Mouse (Mus musculus): ENCODE results near the gene Fgfr2. TPM values are rescaled to one million over a fixed set of nuclear protein-coding genes. Genes with fewer than 3 reads are reported as not detected.

Gene Fgfr2
- polyA plus RNA-seq, 1 experiment from 2014 or later: 24.1 TPM

DNA sequence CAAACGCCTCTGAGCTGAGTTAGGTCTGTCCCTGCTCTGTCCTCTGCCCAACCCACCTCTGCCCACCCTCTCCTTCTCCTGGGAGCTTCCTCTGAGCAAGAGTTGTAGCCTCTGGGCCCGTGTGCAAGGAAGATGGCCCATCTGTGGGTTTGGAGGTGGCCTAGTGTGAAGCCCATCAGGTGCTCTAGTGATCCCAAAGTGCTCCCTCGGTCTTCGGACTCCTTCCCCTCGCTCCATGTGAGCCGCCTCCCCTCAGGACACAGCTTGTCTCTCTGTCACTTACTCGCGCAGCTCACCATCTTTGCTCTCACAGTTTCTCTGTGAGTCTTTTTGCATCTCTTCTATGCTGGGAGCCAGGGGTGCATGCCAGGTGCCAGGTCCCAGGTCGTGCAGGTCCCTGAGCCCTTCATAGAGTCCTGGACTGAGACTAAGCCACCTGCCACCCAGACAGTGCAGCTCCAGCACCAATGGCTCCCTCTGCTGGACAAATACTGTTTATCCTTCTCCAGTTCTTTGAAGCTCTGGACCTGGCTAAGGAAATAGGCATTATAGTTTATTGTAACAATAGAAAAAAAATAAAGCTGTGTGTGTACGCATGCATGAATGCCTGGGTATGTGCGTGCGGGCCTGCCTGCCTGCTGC lies 484.6 kb downstream of the Fgfr2 start:
- Histone ChIP-seq H3K4me1 (ENCODE audit: control insufficient read depth, insufficient read depth, low read depth, low read length) (peaks cover 2% of the 10 kb centered on the region; the same call in 1 of the 2 replicates), H3K27me3 (replicated peaks; ENCODE audit: control insufficient read depth, insufficient read depth, low read length) (no peaks in the 10 kb centered on the region; the same call in none of the 2 replicates)
- ATAC-seq: peak; percentile 81

DNA sequence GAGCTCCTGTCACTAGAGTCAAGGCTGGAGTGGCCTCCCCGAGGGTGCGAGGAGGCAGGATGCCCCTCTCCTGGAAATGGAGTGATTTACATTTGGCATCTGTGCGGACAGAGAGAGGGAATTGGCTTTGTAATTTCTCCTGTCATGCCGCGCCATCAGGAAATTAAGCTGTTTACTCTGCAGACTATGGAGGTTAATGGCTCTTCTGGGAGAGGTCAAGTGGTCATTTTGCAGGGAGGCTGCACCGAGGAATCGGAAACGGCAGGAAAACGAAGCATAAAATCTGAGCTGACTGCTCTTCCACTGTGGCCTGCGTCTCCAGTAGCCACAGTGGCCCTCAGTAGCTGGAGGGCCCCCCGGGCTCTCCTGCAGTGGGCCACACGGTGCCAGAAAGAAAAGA lies 485.9 kb downstream of the Fgfr2 start:
- no peak overlapping the region for H3K4me3 ChIP-seq (ENCODE audit: low read length)
- H3K27me3 ChIP-seq (replicated peaks; ENCODE audit: control insufficient read depth, insufficient read depth, low read length): no peaks in the 10 kb centered on the region; the same call in none of the 2 replicates
- WGBS: 34% methylated on average over 12 of the region's 12 CpGs
- peaks cover 2% of the 10 kb centered on the region; the same call in 1 of the 2 replicates for H3K4me1 ChIP-seq (ENCODE audit: control insufficient read depth, insufficient read depth, low read depth, low read length)
- no peaks in the 10 kb centered on the region for H3K36me3 ChIP-seq (ENCODE audit: control insufficient read depth, insufficient read depth, low read length)
- no peak overlapping the region for H3K9ac ChIP-seq (ENCODE audit: low read depth, low read length)
- no peak overlapping the region for H3K4me2 ChIP-seq (ENCODE audit: low read length)
- no peak for ATAC-seq
- no peaks in the 10 kb centered on the region for H3K9me3 ChIP-seq (ENCODE audit: control insufficient read depth, low read length)
- H3K27ac ChIP-seq (ENCODE audit: low read depth, low read length): no peak overlapping the region

More for the DNA sequence above, 484.6 kb downstream of the Fgfr2 start:
- Histone ChIP-seq H3K4me3 (ENCODE audit: low read length) (no peak overlapping the region), H3K36me3 (ENCODE audit: control insufficient read depth, insufficient read depth, low read length) (no peaks in the 10 kb centered on the region), H3K9me3 (ENCODE audit: control insufficient read depth, low read length) (no peaks in the 10 kb centered on the region), H3K4me2 (ENCODE audit: low read length) (no peak overlapping the region), H3K9ac (ENCODE audit: low read depth, low read length) (no peak overlapping the region), H3K27ac (ENCODE audit: low read depth, low read length) (no peak overlapping the region)
- 58% methylated on average over 12 of the region's 12 CpGs for WGBS

DNA sequence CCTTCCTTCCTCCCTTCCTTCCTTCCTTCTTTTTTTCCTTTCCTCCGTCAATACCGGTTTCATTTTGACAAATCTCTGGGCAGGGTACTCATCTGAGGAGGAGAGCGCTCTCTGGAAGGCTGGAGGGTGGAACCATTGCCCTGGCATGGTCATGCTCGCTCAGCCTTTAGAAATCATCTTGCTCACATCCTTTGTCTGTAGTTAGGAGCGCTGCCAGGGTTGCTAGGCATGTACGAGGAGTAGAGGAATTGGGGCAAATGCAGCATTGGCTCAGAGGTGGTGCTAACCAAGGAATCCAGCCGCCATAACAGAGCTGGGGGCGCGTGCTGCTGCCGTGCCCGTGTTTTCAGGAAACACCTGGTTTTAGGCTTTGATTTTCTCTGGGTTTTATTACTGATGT lies 491.8 kb downstream of the Fgfr2 start:
- Histone ChIP-seq H3K4me2 (ENCODE audit: low read length) (no peak overlapping the region), H3K9me3 (ENCODE audit: control insufficient read depth, low read length) (no peaks in the 10 kb centered on the region), H3K9ac (ENCODE audit: low read depth, low read length) (no peak overlapping the region), H3K27ac (ENCODE audit: low read depth, low read length) (no peak overlapping the region; the same call in 1 of the 2 replicates), H3K4me1 (ENCODE audit: control insufficient read depth, insufficient read depth, low read depth, low read length) (peaks cover 3% of the 10 kb centered on the region; the same call in 1 of the 2 replicates), H3K36me3 (ENCODE audit: control insufficient read depth, insufficient read depth, low read length) (no peaks in the 10 kb centered on the region), H3K4me3 (ENCODE audit: low read length) (no peak overlapping the region), H3K27me3 (replicated peaks; ENCODE audit: control insufficient read depth, insufficient read depth, low read length) (no peaks in the 10 kb centered on the region; the same call in 1 of the 2 replicates)
- peak; percentile 90 for ATAC-seq
- WGBS: 49% methylated on average over 11 of the region's 11 CpGs

DNA sequence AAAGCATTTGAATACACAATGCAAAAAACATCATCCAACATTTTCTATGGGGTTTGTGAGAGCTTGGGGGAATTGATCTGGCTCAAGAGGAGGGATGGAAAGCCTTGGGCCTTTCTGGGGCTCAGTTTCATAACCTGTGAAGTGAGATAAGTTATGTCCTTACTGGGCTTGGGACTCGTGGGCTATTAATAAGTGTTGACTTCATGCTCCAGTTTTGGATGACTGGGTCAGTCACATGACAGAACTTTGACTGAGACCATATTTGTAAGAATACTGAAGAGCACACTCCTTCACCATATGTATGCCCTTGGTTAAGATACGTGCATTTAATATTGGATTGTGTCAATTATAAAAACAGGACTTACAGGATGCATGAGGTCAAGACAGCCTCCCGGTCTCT lies 495.7 kb downstream of the Fgfr2 start:
- no peaks in the 10 kb centered on the region for H3K9me3 ChIP-seq (ENCODE audit: control insufficient read depth, low read length)
- no peak overlapping the region for H3K27ac ChIP-seq (ENCODE audit: low read depth, low read length)
- no peak overlapping the region for H3K4me3 ChIP-seq (ENCODE audit: low read length)
- H3K4me1 ChIP-seq (ENCODE audit: control insufficient read depth, insufficient read depth, low read depth, low read length): peaks cover 3% of the 10 kb centered on the region; the same call in 1 of the 2 replicates
- H3K36me3 ChIP-seq (ENCODE audit: control insufficient read depth, insufficient read depth, low read length): no peaks in the 10 kb centered on the region
- H3K27me3 ChIP-seq (replicated peaks; ENCODE audit: control insufficient read depth, insufficient read depth, low read length): no peaks in the 10 kb centered on the region
- H3K9ac ChIP-seq (ENCODE audit: low read depth, low read length): no peak overlapping the region
- no peak for ATAC-seq
- 88% methylated on average over 3 of the region's 3 CpGs for WGBS
- H3K4me2 ChIP-seq (ENCODE audit: low read length): no peak overlapping the region

DNA sequence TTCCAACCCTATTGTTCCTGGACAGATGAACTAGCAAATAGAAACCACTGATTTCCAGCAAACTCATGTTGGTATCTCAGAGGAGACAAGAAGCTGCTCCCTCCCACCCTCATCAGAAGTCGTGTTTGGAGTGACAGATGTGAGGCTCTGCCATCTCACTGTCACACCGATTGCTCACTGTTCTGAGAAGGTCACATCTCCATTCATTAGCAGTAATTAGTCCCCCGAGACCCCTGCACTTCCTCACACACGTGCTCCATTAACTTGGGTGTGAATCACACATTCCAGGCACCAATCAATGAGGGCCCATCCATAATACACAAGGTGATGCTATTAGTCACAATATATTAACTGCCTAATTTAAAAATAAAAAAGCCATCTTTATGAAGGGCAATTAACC lies 497.0 kb downstream of the Fgfr2 start:
- Histone ChIP-seq H3K27me3 (replicated peaks; ENCODE audit: control insufficient read depth, insufficient read depth, low read length) (no peaks in the 10 kb centered on the region), H3K9ac (ENCODE audit: low read depth, low read length) (no peak overlapping the region), H3K36me3 (ENCODE audit: control insufficient read depth, insufficient read depth, low read length) (no peaks in the 10 kb centered on the region), H3K9me3 (ENCODE audit: control insufficient read depth, low read length) (no peaks in the 10 kb centered on the region), H3K4me1 (ENCODE audit: control insufficient read depth, insufficient read depth, low read depth, low read length) (peaks cover 3% of the 10 kb centered on the region; the same call in 1 of the 2 replicates), H3K4me3 (ENCODE audit: low read length) (no peak overlapping the region), H3K27ac (ENCODE audit: low read depth, low read length) (no peak overlapping the region), H3K4me2 (ENCODE audit: low read length) (no peak overlapping the region)
- ATAC-seq: no peak
- 32% methylated on average over 4 of the region's 4 CpGs for WGBS

DNA sequence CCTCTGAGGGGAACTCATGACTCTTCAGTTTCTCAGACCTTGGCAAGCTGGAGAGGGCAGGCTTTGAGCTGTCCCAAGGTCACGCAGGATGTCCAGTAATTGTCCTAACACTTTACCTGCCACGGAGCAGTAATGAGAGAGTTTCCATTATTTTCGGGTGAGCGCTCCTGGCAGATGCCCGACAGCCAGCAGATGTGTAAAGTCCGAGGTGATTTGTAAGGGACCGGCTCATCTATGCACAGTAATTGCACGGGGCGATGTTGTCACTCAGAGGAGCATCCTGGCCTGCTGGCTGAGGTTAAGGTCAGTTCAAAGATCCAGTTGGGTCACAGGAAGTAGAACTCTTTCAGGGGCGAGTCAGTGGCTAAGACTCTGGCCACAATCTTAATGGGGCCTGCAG lies 499.0 kb downstream of the Fgfr2 start:
- H3K27ac ChIP-seq (ENCODE audit: low read depth, low read length): no peak overlapping the region
- no peaks in the 10 kb centered on the region for H3K9me3 ChIP-seq (ENCODE audit: control insufficient read depth, low read length)
- no peak for ATAC-seq
- no peak overlapping the region for H3K9ac ChIP-seq (ENCODE audit: low read depth, low read length)
- H3K4me3 ChIP-seq (ENCODE audit: low read length): no peak overlapping the region
- H3K36me3 ChIP-seq (ENCODE audit: control insufficient read depth, insufficient read depth, low read length): no peaks in the 10 kb centered on the region
- no peaks in the 10 kb centered on the region for H3K4me1 ChIP-seq (ENCODE audit: control insufficient read depth, insufficient read depth, low read depth, low read length)
- 68% methylated on average over 10 of the region's 10 CpGs for WGBS
- H3K4me2 ChIP-seq (ENCODE audit: low read length): no peak overlapping the region
- no peaks in the 10 kb centered on the region for H3K27me3 ChIP-seq (replicated peaks; ENCODE audit: control insufficient read depth, insufficient read depth, low read length)

DNA sequence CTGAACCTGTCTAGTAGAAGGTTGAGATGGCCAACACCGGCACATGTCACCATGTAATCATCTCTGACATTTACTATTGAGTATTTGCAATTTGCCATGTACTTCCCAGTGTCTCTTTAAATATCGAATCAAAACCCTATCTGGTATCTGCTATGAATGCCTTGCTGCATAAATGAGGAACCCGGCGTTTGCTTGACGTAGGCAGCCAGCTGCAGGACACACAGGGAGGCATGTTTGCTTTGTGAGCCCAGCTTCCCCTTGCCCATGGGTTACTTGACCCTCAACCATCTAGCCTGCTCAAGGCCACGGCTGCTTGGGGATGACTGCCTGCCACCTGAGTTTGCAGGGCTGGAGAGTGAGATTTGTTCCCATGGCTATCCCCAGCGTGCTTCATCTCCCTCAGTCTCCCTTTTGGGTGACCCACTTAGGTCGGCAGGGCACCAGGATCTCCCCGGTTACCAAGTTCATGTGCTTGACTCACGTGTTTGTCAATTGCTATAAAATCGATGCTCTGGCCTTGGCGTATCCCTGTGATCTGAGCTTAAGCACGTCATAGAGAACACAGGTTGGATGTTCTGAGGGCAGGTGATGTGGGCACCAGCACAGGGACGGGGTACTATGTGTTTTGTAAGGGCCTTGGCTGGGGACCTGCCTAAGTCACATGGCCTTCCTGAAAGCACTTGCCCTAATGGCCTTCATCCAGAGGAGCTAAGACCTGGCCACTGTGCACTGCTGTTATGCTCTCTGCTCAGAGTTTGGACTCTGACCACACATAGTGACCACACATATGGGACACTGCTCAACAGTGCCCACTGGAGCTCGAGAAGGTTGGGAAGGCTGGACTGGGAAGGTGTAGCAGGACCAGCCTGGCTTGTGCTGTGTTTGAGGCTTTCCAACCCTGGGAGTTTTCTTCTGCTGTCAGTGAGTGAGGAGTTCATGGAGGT lies 502.9 kb downstream of the Fgfr2 start:
- Histone ChIP-seq H3K9me3 (ENCODE audit: control insufficient read depth, low read length) (no peaks in the 10 kb centered on the region), H3K36me3 (ENCODE audit: control insufficient read depth, insufficient read depth, low read length) (no peaks in the 10 kb centered on the region), H3K9ac (ENCODE audit: low read depth, low read length) (no peak overlapping the region), H3K27ac (ENCODE audit: low read depth, low read length) (no peak overlapping the region), H3K4me2 (ENCODE audit: low read length) (no peak overlapping the region), H3K4me3 (ENCODE audit: low read length) (no peak overlapping the region), H3K4me1 (ENCODE audit: control insufficient read depth, insufficient read depth, low read depth, low read length) (no peaks in the 10 kb centered on the region; the same call in 1 of the 2 replicates), H3K27me3 (replicated peaks; ENCODE audit: control insufficient read depth, insufficient read depth, low read length) (no peaks in the 10 kb centered on the region)
- ATAC-seq: no peak
- WGBS: 92% methylated on average over 15 of the region's 15 CpGs

DNA sequence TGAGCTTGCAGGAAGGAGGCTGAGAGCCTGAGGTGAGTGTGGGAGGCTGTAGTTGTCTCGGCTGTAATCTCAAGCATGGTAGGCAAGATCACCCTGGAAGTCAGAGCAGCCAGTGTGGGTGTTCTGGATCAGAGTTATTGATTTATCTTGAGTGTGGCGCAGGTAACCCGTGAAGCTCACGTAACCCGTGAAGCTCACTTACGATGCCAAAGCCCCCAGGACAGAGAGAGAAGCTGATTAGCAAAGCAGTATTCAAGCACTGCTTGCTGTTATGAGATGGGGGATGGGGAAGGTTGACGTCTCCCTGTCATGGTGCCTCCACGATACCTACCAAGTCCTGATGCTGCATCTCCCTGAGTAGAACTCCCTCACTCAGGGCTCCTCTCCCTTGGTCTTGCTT lies 503.6 kb downstream of the Fgfr2 start:
- Histone ChIP-seq H3K4me2 (ENCODE audit: low read length) (no peak overlapping the region), H3K4me3 (ENCODE audit: low read length) (no peak overlapping the region), H3K27me3 (replicated peaks; ENCODE audit: control insufficient read depth, insufficient read depth, low read length) (no peaks in the 10 kb centered on the region), H3K4me1 (ENCODE audit: control insufficient read depth, insufficient read depth, low read depth, low read length) (no peaks in the 10 kb centered on the region; the same call in 1 of the 2 replicates), H3K9ac (ENCODE audit: low read depth, low read length) (no peak overlapping the region), H3K36me3 (ENCODE audit: control insufficient read depth, insufficient read depth, low read length) (no peaks in the 10 kb centered on the region), H3K27ac (ENCODE audit: low read depth, low read length) (no peak overlapping the region), H3K9me3 (ENCODE audit: control insufficient read depth, low read length) (no peaks in the 10 kb centered on the region)
- WGBS: 90% methylated on average over 8 of the region's 8 CpGs
- ATAC-seq: no peak

DNA sequence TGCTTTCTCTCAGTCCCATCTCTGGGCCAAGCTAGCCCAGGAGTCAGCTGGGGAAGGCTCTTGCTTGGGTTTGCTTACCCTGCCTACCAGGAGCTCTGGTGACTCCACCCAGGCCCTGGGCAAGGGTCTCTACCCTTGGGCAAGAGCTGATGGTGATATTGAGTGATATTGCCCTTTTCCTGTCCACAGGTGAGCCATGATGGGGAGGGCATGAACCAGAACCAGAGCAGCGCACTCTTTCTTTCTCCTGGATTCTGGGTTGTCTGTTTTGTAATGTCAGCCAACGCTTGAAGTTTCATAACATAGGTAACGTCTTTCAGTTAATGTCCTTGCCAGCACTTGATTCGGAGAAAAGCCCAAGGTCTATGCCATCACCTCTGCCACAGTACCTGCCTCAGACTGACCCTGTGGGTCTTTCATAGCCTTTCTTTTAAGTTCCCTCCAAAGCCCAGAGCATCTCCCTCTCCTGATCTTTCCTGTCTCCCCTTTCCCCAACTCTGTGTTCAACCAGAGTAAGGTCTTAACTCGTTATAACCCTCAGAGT lies 506.1 kb downstream of the Fgfr2 start:
- Histone ChIP-seq H3K4me3 (ENCODE audit: low read length) (no peak overlapping the region), H3K9ac (ENCODE audit: low read depth, low read length) (no peak overlapping the region), H3K4me2 (ENCODE audit: low read length) (no peak overlapping the region), H3K27ac (ENCODE audit: low read depth, low read length) (no peak overlapping the region), H3K9me3 (ENCODE audit: control insufficient read depth, low read length) (no peaks in the 10 kb centered on the region), H3K4me1 (ENCODE audit: control insufficient read depth, insufficient read depth, low read depth, low read length) (no peaks in the 10 kb centered on the region; the same call in 1 of the 2 replicates), H3K27me3 (replicated peaks; ENCODE audit: control insufficient read depth, insufficient read depth, low read length) (no peaks in the 10 kb centered on the region), H3K36me3 (ENCODE audit: control insufficient read depth, insufficient read depth, low read length) (no peaks in the 10 kb centered on the region)
- 84% methylated on average over 5 of the region's 5 CpGs for WGBS
- no peak for ATAC-seq
